Mouse (Mus musculus) ES-Bruce4 (cell line): ENCODE measurements at regions not wholly inside any gene's neighbourhood (a gene's known extent, or its start where the extent isn't known, plus 50 kb on each side); places are given as distances from the start of the nearest gene placed in this dataset.
A peak's percentile ranks its signal among the peaks of the same experiment; 100 is the strongest.

Experiments used
- H3K27ac ChIP-seq: 2 replicates; pipeline ENCODE4 v1.5.1; 2012; ENCODE audit warnings: low read length, inconsistent platforms; ENCODE audit not compliant: insufficient read depth
- H3K27me3 ChIP-seq: 2 replicates; pipeline ENCODE4 v1.6.1; 2012; ENCODE audit warnings: mild to moderate bottlenecking, low read length, inconsistent platforms; ENCODE audit not compliant: control insufficient read depth, poor library complexity, insufficient read depth, severe bottlenecking
- H3K36me3 ChIP-seq: 2 replicates; pipeline ENCODE4 v1.6.1; 2012; ENCODE audit warnings: inconsistent platforms, mild to moderate bottlenecking, low read length, moderate library complexity; ENCODE audit not compliant: control insufficient read depth, poor library complexity, insufficient read depth, severe bottlenecking
- H3K4me1 ChIP-seq: one replicate; pipeline ENCODE4 v1.8.1; 2011; ENCODE audit warnings: low read length; ENCODE audit not compliant: control insufficient read depth, insufficient read depth
- H3K4me3 ChIP-seq: 2 replicates; pipeline ENCODE4 v1.5.1; 2011; ENCODE audit warnings: low read depth, mild to moderate bottlenecking, low read length
- H3K9ac ChIP-seq: 2 replicates; pipeline ENCODE4 v1.6.1; 2012; ENCODE audit warnings: low read depth, mild to moderate bottlenecking, inconsistent platforms; ENCODE audit not compliant: poor library complexity, severe bottlenecking
- H3K9me3 ChIP-seq: replicated peaks from 2 replicates; pipeline ENCODE4 v1.6.1; 2012; ENCODE audit warnings: mild to moderate bottlenecking, low read length, inconsistent platforms; ENCODE audit not compliant: control insufficient read depth, poor library complexity, insufficient read depth, severe bottlenecking
- CTCF ChIP-seq: IDR thresholded peaks from one replicate; pipeline ENCODE4 v1.8.1; 2011; ENCODE audit warnings: low read depth, low read length
- EP300 ChIP-seq: IDR thresholded peaks from 2 replicates; pipeline ENCODE4 v1.6.1; 2011; ENCODE audit warnings: low read depth, low read length; ENCODE audit not compliant: insufficient read depth
- POLR2A ChIP-seq: IDR thresholded peaks from one replicate; pipeline ENCODE4 v1.8.1; 2011; ENCODE audit warnings: low read length; ENCODE audit not compliant: insufficient read depth

GRCm38 (mm10) chr16:55469703-55470102 is 171.9 kb upstream of the Zpld1 start:
- no peaks in the 10 kb centered on the region for H3K9me3 ChIP-seq
- no peaks in the 10 kb centered on the region for H3K27me3 ChIP-seq
- no peak overlapping the region for H3K9ac ChIP-seq
- H3K4me1 ChIP-seq = no peaks in the 10 kb centered on the region
- no peak overlapping the region for H3K4me3 ChIP-seq
- H3K27ac ChIP-seq = no peak overlapping the region
- TF ChIP-seq CTCF (no peak), EP300 (no peak), POLR2A (no peak)
- no peaks in the 10 kb centered on the region for H3K36me3 ChIP-seq

DNA sequence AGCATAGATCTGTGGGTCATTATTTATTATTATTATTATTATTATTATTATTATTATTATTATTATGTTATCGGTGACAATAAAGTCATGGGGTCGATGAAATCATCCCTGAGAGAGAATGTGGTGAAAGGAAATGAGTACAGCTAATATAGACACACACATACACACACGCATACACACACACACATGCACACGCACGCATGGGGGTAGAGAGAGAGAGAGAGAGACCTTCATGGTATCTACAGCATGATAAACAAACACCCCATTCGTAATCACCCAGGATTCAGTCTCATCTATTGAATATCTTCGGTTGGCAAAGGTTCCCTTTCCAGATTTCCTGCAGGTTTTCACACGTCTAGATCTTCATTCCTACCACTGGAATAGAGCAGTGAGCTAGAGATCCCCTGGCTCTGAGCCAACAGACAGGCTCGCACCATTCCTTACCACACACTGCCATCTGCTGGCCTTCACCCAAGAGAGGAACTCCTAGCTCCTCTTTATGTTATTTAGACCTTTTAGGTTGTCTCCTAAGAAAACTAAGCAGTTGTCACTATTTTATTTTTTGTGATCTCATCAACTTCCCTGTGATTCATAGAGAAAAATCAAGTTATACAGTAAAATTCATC is 171.2 kb upstream of the Zpld1 start:
- Histone ChIP-seq H3K4me3 (no peak overlapping the region), H3K27me3 (no peaks in the 10 kb centered on the region), H3K9ac (no peak overlapping the region), H3K4me1 (no peaks in the 10 kb centered on the region), H3K36me3 (no peaks in the 10 kb centered on the region), H3K27ac (no peak overlapping the region), H3K9me3 (no peaks in the 10 kb centered on the region)
- TF ChIP-seq POLR2A (no peak), EP300 (no peak), CTCF (peak; percentile 64)

DNA sequence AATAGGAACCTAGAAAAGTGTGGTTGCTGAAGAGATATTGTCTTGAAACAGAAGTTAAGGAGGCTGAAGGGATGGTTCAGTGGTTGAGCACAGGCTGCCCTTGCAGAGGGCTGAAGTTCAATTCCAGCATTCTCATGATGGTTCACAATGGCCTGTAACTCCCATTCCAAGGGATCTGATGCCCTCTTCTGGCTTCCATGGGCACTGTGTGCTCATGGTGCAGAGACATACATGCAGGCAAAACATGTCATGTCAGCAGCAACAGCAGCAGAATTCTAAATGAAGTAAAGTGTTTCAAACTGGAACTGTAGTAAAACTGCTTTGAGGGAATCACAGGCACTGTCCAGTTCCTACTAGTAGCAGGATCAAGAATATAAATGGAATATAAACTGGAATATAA is 162.7 kb upstream of the Zpld1 start:
- H3K36me3 ChIP-seq = no peaks in the 10 kb centered on the region
- no peaks in the 10 kb centered on the region for H3K27me3 ChIP-seq
- no peak overlapping the region for H3K4me3 ChIP-seq
- H3K9me3 ChIP-seq = no peaks in the 10 kb centered on the region
- H3K27ac ChIP-seq = no peak overlapping the region
- no peak for TF ChIP-seq EP300
- peak; percentile 34 for TF ChIP-seq CTCF
- no peaks in the 10 kb centered on the region for H3K4me1 ChIP-seq
- no peak overlapping the region for H3K9ac ChIP-seq

DNA sequence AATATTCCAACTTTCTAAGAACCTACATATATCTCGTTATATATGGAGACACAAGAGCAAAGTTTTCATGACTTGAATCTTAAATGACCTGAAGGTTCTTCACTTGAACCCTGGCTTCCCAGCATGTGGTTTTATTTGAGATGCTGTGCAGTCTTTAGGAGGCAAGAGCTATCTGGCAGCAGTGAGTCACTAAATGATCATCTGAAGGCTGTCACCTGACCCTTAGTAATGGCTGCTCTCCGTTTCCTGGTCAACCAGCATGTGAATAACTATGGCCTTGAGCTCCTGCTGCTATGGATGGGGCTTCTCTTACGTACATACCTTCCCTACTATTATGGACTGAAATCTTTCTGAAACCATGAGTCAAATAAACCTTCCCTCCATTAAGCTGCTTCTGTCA is 149.8 kb upstream of the Zpld1 start:
- no peak for TF ChIP-seq CTCF
- TF ChIP-seq EP300 = no peak
- TF ChIP-seq POLR2A = no peak
- H3K36me3 ChIP-seq = no peaks in the 10 kb centered on the region
- no peaks in the 10 kb centered on the region for H3K27me3 ChIP-seq
- no peaks in the 10 kb centered on the region for H3K4me1 ChIP-seq
- H3K9ac ChIP-seq = no peak overlapping the region
- H3K9me3 ChIP-seq = no peaks in the 10 kb centered on the region
- H3K4me3 ChIP-seq = no peak overlapping the region
- no peak overlapping the region for H3K27ac ChIP-seq

DNA sequence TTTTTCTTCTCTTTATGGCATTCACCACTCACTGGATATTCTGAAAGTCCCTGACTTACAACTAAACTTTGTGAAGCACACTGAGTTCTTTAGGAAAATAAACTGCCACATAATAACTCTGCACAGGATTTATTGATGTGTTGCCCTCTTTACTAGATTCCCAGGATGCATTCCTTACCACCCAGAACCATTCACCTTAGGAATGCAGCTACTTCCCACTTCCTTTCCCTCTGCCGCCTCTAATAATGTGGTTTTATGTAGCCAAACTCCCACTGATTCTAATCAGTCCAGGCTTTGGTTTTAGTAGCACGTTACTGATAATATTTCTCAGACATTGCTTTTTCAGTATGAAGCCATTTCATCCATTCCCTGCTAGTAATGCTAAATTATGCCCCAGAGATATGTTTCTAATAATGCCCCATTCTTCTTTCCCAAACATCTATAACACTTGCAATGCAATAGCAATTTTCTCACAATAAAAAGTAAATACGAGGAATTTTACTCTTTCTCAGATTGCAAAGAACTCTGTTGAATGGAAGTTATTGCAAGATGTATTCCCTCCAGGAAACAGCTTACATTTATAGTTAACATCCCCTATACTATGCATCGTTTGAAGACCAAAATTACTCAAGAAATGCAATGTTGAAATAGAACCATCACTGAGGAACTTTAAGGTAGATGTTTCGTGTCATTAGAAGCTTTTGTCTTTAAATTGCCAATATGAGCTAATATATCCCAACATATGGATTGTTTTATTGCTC is 145.2 kb upstream of the Zpld1 start:
- no peak overlapping the region for H3K27ac ChIP-seq

GRCm38 (mm10) chr16:55435139-55435968 is 137.6 kb upstream of the Zpld1 start:
- H3K4me3 ChIP-seq = no peak overlapping the region
- H3K36me3 ChIP-seq = no peaks in the 10 kb centered on the region
- TF ChIP-seq EP300 (no peak), CTCF (no peak), POLR2A (no peak)
- no peak overlapping the region for H3K27ac ChIP-seq
- no peaks in the 10 kb centered on the region for H3K4me1 ChIP-seq
- H3K9me3 ChIP-seq = no peaks in the 10 kb centered on the region
- H3K9ac ChIP-seq = no peak overlapping the region
- H3K27me3 ChIP-seq = no peaks in the 10 kb centered on the region; the same call in 1 of the 2 replicates

More for the DNA sequence above, 145.2 kb upstream of the Zpld1 start:
- Histone ChIP-seq H3K4me1 (no peaks in the 10 kb centered on the region), H3K36me3 (no peaks in the 10 kb centered on the region), H3K27me3 (no peaks in the 10 kb centered on the region), H3K4me3 (no peak overlapping the region), H3K9me3 (no peaks in the 10 kb centered on the region), H3K9ac (no peak overlapping the region)
- TF ChIP-seq CTCF = no peak
